Mouse (Mus musculus): ENCODE results near the gene Fam160b1. TPM values are rescaled to one million over a fixed set of nuclear protein-coding genes. Genes with fewer than 3 reads are reported as not detected.
A peak's percentile ranks its signal among the peaks of the same experiment; 100 is the strongest.

Gene Fam160b1
- total and polyA plus RNA-seq, 3 experiments: 4.4 to 7.7 (median 4.8) TPM

GRCm38 (mm10) chr19:57357244-57357643, 3.2 kb upstream of the Fam160b1 start:
- Histone ChIP-seq H3K4me1 (ENCODE audit: control insufficient read depth in 1 of 2, insufficient read depth in 2 of 2) (peaks cover 11 to 32% of the 10 kb centered on the region in 2 experiments), H3K36me3 (replicated peaks in 1 of 2; ENCODE audit: control insufficient read depth in 1 of 2, insufficient read depth in 1 of 2, low read length in 1 of 2) (peaks cover 5 to 36% of the 10 kb centered on the region in 2 experiments), H3K4me3 (replicated peaks in 1 of 3; ENCODE audit: low read depth in 2 of 3, low read length in 2 of 3, poor library complexity in 1 of 3) (peak overlapping the region in 1 of 3 experiments; percentile 59), H3K4me2 (ENCODE audit: insufficient read depth, low read depth, poor library complexity, severe bottlenecking) (peak overlapping the region; percentile 74; the same call in 1 of the 2 replicates), H3K27ac (ENCODE audit: insufficient read depth, low read depth) (no peak overlapping the region), H3K9me3 (replicated peaks; ENCODE audit: low read length) (no peaks in the 10 kb centered on the region), H3K27me3 (replicated peaks) (no peaks in the 10 kb centered on the region), H3K79me2 (replicated peaks; ENCODE audit: control insufficient read depth, extremely low read depth, insufficient read depth, poor library complexity, severe bottlenecking) (peaks cover 35% of the 10 kb centered on the region), H3K9ac (ENCODE audit: insufficient read depth, low read depth) (no peak overlapping the region)
- TF ChIP-seq RAD21 (IDR thresholded peaks at IDR 0.05; ENCODE audit: low read depth, low read length) (no peak), HCFC1 (IDR thresholded peaks at IDR 0.05; ENCODE audit: low read depth, low read length) (no peak), SIN3A (IDR thresholded peaks at IDR 0.05; ENCODE audit: low read length) (no peak), ZC3H11A (IDR thresholded peaks at IDR 0.05; ENCODE audit: low read depth, low read length) (no peak), EP300 (IDR thresholded peaks at IDR 0.05; ENCODE audit: low read length) (no peak), CHD2 (IDR thresholded peaks at IDR 0.05; ENCODE audit: low read length) (no peak), CTCF (conservative IDR thresholded peaks at IDR 0.05 in 1 of 2, IDR thresholded peaks at IDR 0.05 in 1 of 2; ENCODE audit: low read depth in 2 of 2, low read length in 2 of 2) (no peak), NRF1 (IDR thresholded peaks at IDR 0.05; ENCODE audit: low read depth, low read length) (no peak), CHD1 (IDR thresholded peaks at IDR 0.05; ENCODE audit: low read depth, low read length) (no peak), RCOR1 (conservative IDR thresholded peaks at IDR 0.05; ENCODE audit: low read depth, low read length) (no peak), MEF2A (IDR thresholded peaks at IDR 0.05; ENCODE audit: borderline replicate concordance, low read depth, low read length) (no peak), USF2 (conservative IDR thresholded peaks at IDR 0.05; ENCODE audit: low read depth, low read length) (no peak), ELF1 (IDR thresholded peaks at IDR 0.05; ENCODE audit: low read depth, low read length) (no peak), ETS1 (conservative IDR thresholded peaks at IDR 0.05; ENCODE audit: low read depth, low read length) (no peak), SMC3 (IDR thresholded peaks at IDR 0.05; ENCODE audit: low read depth, low read length) (no peak), MAFK (IDR thresholded peaks at IDR 0.05; ENCODE audit: insufficient replicate concordance, low read length) (no peak), ZKSCAN1 (IDR thresholded peaks at IDR 0.05; ENCODE audit: borderline replicate concordance, low read depth, low read length) (no peak), MXI1 (IDR thresholded peaks at IDR 0.05; ENCODE audit: low read depth, low read length) (no peak), MYC (IDR thresholded peaks at IDR 0.05; ENCODE audit: low read depth, low read length) (no peak)
- in situ Hi-C loops (cut with MboI; ENCODE audit: low pct_ligation_motif_present, low pct_unique_long_range_greater_than_20kb, low sequenced_read_pairs): no loop called here
- DNase-seq (ENCODE audit: extremely low read depth): no peak
- dilution Hi-C loops (cut with MboI; ENCODE audit: extremely low pct_ligation_motif_present, extremely low pct_unique_long_range_greater_than_20kb, low sequenced_read_pairs): no loop called here

- Histone ChIP-seq H3K27me3 (replicated peaks) (no peaks in the 10 kb centered on the region), H3K36me3 (replicated peaks in 1 of 2; ENCODE audit: control insufficient read depth in 1 of 2, insufficient read depth in 1 of 2, low read length in 1 of 2) (peaks cover 5 to 32% of the 10 kb centered on the region in 2 experiments), H3K4me2 (ENCODE audit: insufficient read depth, low read depth, poor library complexity, severe bottlenecking) (peak overlapping the region; percentile 74), H3K4me1 (ENCODE audit: control insufficient read depth in 1 of 2, insufficient read depth in 2 of 2) (peaks cover 13 to 36% of the 10 kb centered on the region in 2 experiments), H3K4me3 (replicated peaks in 1 of 3; ENCODE audit: low read depth in 2 of 3, low read length in 2 of 3, poor library complexity in 1 of 3) (peak overlapping the region; percentile 59 to 64 (median 61)), H3K9me3 (replicated peaks; ENCODE audit: low read length) (no peaks in the 10 kb centered on the region), H3K9ac (ENCODE audit: insufficient read depth, low read depth) (peak overlapping the region; percentile 99), H3K27ac (ENCODE audit: insufficient read depth, low read depth) (no peak overlapping the region), H3K79me2 (replicated peaks; ENCODE audit: control insufficient read depth, extremely low read depth, insufficient read depth, poor library complexity, severe bottlenecking) (peaks cover 40% of the 10 kb centered on the region)
- DNase-seq (ENCODE audit: extremely low read depth): no peak
- in situ Hi-C loops (cut with MboI; ENCODE audit: low pct_ligation_motif_present, low pct_unique_long_range_greater_than_20kb, low sequenced_read_pairs): no loop called here
- TF ChIP-seq TCF12 (IDR thresholded peaks at IDR 0.05; ENCODE audit: low read depth, low read length) (no peak), SIN3A (IDR thresholded peaks at IDR 0.05; ENCODE audit: low read length) (no peak), ZMIZ1 (IDR thresholded peaks at IDR 0.05; ENCODE audit: low read depth, low read length) (no peak), ZKSCAN1 (IDR thresholded peaks at IDR 0.05; ENCODE audit: borderline replicate concordance, low read depth, low read length) (no peak)
- dilution Hi-C loops (cut with MboI; ENCODE audit: extremely low pct_ligation_motif_present, extremely low pct_unique_long_range_greater_than_20kb, low sequenced_read_pairs): no loop called here
Observed at GRCm38 (mm10) chr19:57357811-57358210, 2.7 kb upstream of the Fam160b1 start.
